Mouse (Mus musculus) MEL (cell line): ENCODE measurements around the gene Zfp422. TPM values are rescaled to one million over a fixed set of nuclear protein-coding genes. Genes with fewer than 3 reads are reported as not detected.

Experiments used
- polyA plus RNA-seq, 2 experiments: library from polyadenylated mRNA; stranded (reverse) in 1 of 2; unstranded in 1 of 2; fragments of >175 nt in 1 of 2; fragments of >200 nt in 1 of 2; gene quantifications; 2 replicates each; pipeline versions ENCODE4 v1.2.1 to v1.2.4; 2012; ENCODE audit warnings: low replicate concordance in 2 of 2, low read depth in 1 of 2; ENCODE audit not compliant: insufficient read length in 2 of 2, insufficient read depth in 1 of 2, missing spikeins in 1 of 2
- total RNA-seq: library from RNA; depleted of rRNA; stranded (reverse); fragments of 300-350 nt; gene quantifications from 2 replicates; pipeline ENCODE4 v1.2.3, GENCODE M21; 2012; rRNA removed

Gene Zfp422
- total and polyA plus RNA-seq, 3 experiments = 0.32 TPM; not detected in 2

Other genes with a start within 250 kb of the Zfp422 start
- 1.1 and 1.6 TPM in 2 replicates for gene Alox5, start 167.8 kb downstream of the Zfp422 start, total RNA-seq
- 1 to 10 TPM in 1 of 2 experiments, not detected in 1; 5.7 TPM for gene Alox5, start 167.8 kb downstream of the Zfp422 start, polyA plus RNA-seq
- gene Olfr211, start 139.9 kb downstream of the Zfp422 start, total RNA-seq = not detected in 2 replicates
- not detected for gene Olfr211, start 139.9 kb downstream of the Zfp422 start, polyA plus RNA-seq
- not detected in 2 replicates for gene Olfr212, start 122.5 kb downstream of the Zfp422 start, total RNA-seq
- under 1 TPM in 1 of 2 experiments, not detected in 1; 0.03 TPM for gene Olfr212, start 122.5 kb downstream of the Zfp422 start, polyA plus RNA-seq
- not detected in 2 replicates for gene Olfr213, start 90.5 kb downstream of the Zfp422 start, total RNA-seq
- gene Olfr213, start 90.5 kb downstream of the Zfp422 start, polyA plus RNA-seq = not detected
- gene Gm5580, start 77.9 kb downstream of the Zfp422 start, total RNA-seq = 0.72 and 2.0 TPM in 2 replicates
- under 1 TPM in 1 of 2 experiments, not detected in 1; 0.54 TPM for gene Gm5580, start 77.9 kb downstream of the Zfp422 start, polyA plus RNA-seq
- not detected in 2 replicates for gene Olfr214, start 74.8 kb downstream of the Zfp422 start, total RNA-seq
- not detected for gene Olfr214, start 74.8 kb downstream of the Zfp422 start, polyA plus RNA-seq
- not detected in 2 replicates for gene Olfr215, start 44.8 kb downstream of the Zfp422 start, total RNA-seq
- under 1 TPM in 1 of 2 experiments, not detected in 1; 0.04 TPM for gene Olfr215, start 44.8 kb downstream of the Zfp422 start, polyA plus RNA-seq
- not detected in 2 replicates for gene Depp1, start 21.6 kb upstream of the Zfp422 start, total RNA-seq
- gene Depp1, start 21.6 kb upstream of the Zfp422 start, polyA plus RNA-seq = not detected
- 0.07 and 0.08 TPM in 2 replicates for gene Rassf4, start 45.0 kb upstream of the Zfp422 start, total RNA-seq
- under 1 TPM in 1 of 2 experiments, not detected in 1; 0.08 TPM for gene Rassf4, start 45.0 kb upstream of the Zfp422 start, polyA plus RNA-seq
- under 0.01 and 0.04 TPM in 2 replicates for gene Tmem72, start 87.9 kb upstream of the Zfp422 start, total RNA-seq
- under 1 TPM in 1 of 2 experiments, not detected in 1; 0.01 TPM for gene Tmem72, start 87.9 kb upstream of the Zfp422 start, polyA plus RNA-seq